Mouse (Mus musculus) right cerebral cortex, adult 18-20 months (tissue): ENCODE data around the gene Ccnd1.

ENCODE experiments used
- DNase-seq: peaks from one replicate; pipeline ENCODE4 v3.0.0; 2022; ENCODE audit warnings: mixed read lengths

Gene Ccnd1

GRCm38 (mm10) chr7:144939344-144940002, at the start of gene Ccnd1:
Gene Ccnd1, minus strand, starts transcription at chr7:144939925.
- DNase-seq: peak; percentile 58

- DNase-seq: no peak
These were observed 49.1 kb upstream of the Ccnd1 start for GRCm38 (mm10) chr7:144988856-144989255.

GRCm38 (mm10) chr7:144985100-144985499, 45.4 kb upstream of the Ccnd1 start:
- no peak for DNase-seq

- DNase-seq: no peak
These were observed 42.8 kb upstream of the Ccnd1 start for GRCm38 (mm10) chr7:144982358-144983110.

GRCm38 (mm10) chr7:144981426-144982079, 41.8 kb upstream of the Ccnd1 start:
- DNase-seq: no peak

- DNase-seq: no peak
These were observed 40.1 kb upstream of the Ccnd1 start for GRCm38 (mm10) chr7:144979814-144980213.

- no peak for DNase-seq
These were observed 37.4 kb upstream of the Ccnd1 start for GRCm38 (mm10) chr7:144977121-144977520.

GRCm38 (mm10) chr7:144973461-144973860, 33.7 kb upstream of the Ccnd1 start:
- no peak for DNase-seq

- no peak for DNase-seq
These were observed 32.0 kb upstream of the Ccnd1 start for GRCm38 (mm10) chr7:144971769-144972168.

- DNase-seq: no peak
These were observed 31.5 kb upstream of the Ccnd1 start for GRCm38 (mm10) chr7:144970997-144971768.

GRCm38 (mm10) chr7:144965893-144966292, 26.2 kb upstream of the Ccnd1 start:
- no peak for DNase-seq

GRCm38 (mm10) chr7:144964316-144964715, 24.6 kb upstream of the Ccnd1 start:
- DNase-seq: no peak

GRCm38 (mm10) chr7:144963911-144964310, 24.2 kb upstream of the Ccnd1 start:
- no peak for DNase-seq

GRCm38 (mm10) chr7:144958509-144959395, 19.0 kb upstream of the Ccnd1 start:
- no peak for DNase-seq

- peak; percentile 64 for DNase-seq
These were observed 3.5 kb upstream of the Ccnd1 start for GRCm38 (mm10) chr7:144943254-144943653.

- no peak for DNase-seq
These were observed 3.0 kb upstream of the Ccnd1 start for GRCm38 (mm10) chr7:144942744-144943135.

- no peak for DNase-seq
These were observed 2.5 kb upstream of the Ccnd1 start for GRCm38 (mm10) chr7:144942071-144942743.

- peak; percentile 67 for DNase-seq
These were observed 1.6 kb upstream of the Ccnd1 start for GRCm38 (mm10) chr7:144941242-144941831.

GRCm38 (mm10) chr7:144940585-144940984, 860 bp upstream of the Ccnd1 start:
- DNase-seq: no peak

GRCm38 (mm10) chr7:144940003-144940571, 362 bp upstream of the Ccnd1 start:
- DNase-seq: no peak
